Mouse (Mus musculus): ENCODE results near the gene Kmt2b. TPM values are rescaled to one million over a fixed set of nuclear protein-coding genes. Genes with fewer than 3 reads are reported as not detected.

Gene Kmt2b
- polyA plus RNA-seq, 1 experiment, result 14.4 TPM

GRCm38 (mm10) chr7:30604944-30605343 is 16.4 kb upstream of the Kmt2b start:
- H3K36me3 ChIP-seq (ENCODE audit: control insufficient read depth, insufficient read depth), result no peaks in the 10 kb centered on the region
- TF ChIP-seq MYOD1 (IDR thresholded peaks at IDR 0.05; ENCODE audit: control insufficient read depth, insufficient read length, low read depth) (no peak), MYOG (IDR thresholded peaks at IDR 0.05; ENCODE audit: control insufficient read depth, extremely low read depth, insufficient read length) (no peak), CEBPB (IDR thresholded peaks at IDR 0.05; ENCODE audit: low read depth) (no peak)

DNA sequence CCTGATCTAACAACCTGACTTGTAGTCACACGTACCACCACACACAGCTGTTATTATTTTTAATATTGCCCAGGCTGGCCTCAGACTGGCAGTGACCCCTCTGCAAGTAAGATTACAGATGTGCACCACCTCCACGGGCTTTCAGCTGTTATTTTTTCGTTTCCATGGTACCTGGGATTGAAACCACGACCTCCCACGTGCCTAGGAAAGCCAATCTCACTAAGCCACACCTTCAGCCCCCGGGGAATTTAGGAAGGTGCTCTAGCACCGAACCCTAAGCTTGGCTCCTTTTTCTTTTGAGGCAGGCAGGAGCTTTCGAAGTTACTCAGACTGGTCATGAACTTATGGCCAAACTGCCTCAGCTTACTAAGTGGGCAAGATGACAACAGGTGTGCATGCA is 15.9 kb upstream of the Kmt2b start:
- no peak for TF ChIP-seq MYOD1 (IDR thresholded peaks at IDR 0.05; ENCODE audit: control insufficient read depth, insufficient read length, low read depth)
- no peak for TF ChIP-seq USF1 (IDR thresholded peaks at IDR 0.05; ENCODE audit: low read depth)
- TF ChIP-seq CEBPB (IDR thresholded peaks at IDR 0.05; ENCODE audit: low read depth), result no peak
- TF ChIP-seq MAX (IDR thresholded peaks at IDR 0.05), result no peak
- no peak for TF ChIP-seq FOSL1 (IDR thresholded peaks at IDR 0.05; ENCODE audit: insufficient read depth, low read length, poor library complexity, severe bottlenecking)
- no peak for TF ChIP-seq MYOG (IDR thresholded peaks at IDR 0.05; ENCODE audit: control insufficient read depth, extremely low read depth, insufficient read length)
- no peak for TF ChIP-seq CTCF (IDR thresholded peaks at IDR 0.05; ENCODE audit: control insufficient read depth, insufficient read depth, insufficient read length)

More at GRCm38 (mm10) chr7:30604944-30605343, 16.4 kb upstream of the Kmt2b start:
- Histone ChIP-seq H3K79me3 (ENCODE audit: low read depth) (no peaks in the 10 kb centered on the region), H3K79me2 (ENCODE audit: control insufficient read depth, insufficient read depth) (no peaks in the 10 kb centered on the region), H3K4me3 (ENCODE audit: insufficient read depth, poor library complexity, severe bottlenecking) (no peak overlapping the region), H3ac (ENCODE audit: control insufficient read depth, insufficient read length, low read depth) (no peak overlapping the region), H3K27me3 (ENCODE audit: control insufficient read depth, insufficient read depth, insufficient read length) (peaks cover 5% of the 10 kb centered on the region)

DNA sequence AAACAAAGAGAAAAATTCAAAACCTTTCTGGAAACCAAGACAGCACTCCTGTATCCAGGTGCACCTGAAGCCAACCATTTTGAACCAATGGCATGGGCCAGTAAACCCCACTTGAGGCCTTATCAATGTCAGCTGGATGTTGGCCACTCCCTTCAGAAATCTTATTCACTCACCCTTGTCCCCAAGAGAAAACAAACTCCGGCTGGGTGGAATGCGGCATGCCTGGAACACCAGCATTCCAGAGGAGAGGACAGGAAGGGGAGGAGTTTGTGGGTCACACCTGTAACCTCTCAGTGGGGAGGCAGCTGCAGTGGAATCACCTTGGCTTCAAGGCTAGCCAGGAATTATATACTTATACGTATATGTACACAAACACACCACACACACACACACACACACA is 14.1 kb upstream of the Kmt2b start:
- Histone ChIP-seq H3K27me3 (ENCODE audit: control insufficient read depth, insufficient read depth, insufficient read length) (peaks cover 23% of the 10 kb centered on the region), H3K79me3 (ENCODE audit: low read depth) (no peaks in the 10 kb centered on the region), H3K36me3 (ENCODE audit: control insufficient read depth, insufficient read depth) (no peaks in the 10 kb centered on the region), H3K4me3 (ENCODE audit: insufficient read depth, poor library complexity, severe bottlenecking) (no peak overlapping the region), H3K79me2 (ENCODE audit: control insufficient read depth, insufficient read depth) (no peaks in the 10 kb centered on the region), H3ac (ENCODE audit: control insufficient read depth, insufficient read length, low read depth) (no peak overlapping the region)
- TF ChIP-seq MAX (IDR thresholded peaks at IDR 0.05), result no peak
- TF ChIP-seq CEBPB (IDR thresholded peaks at IDR 0.05; ENCODE audit: low read depth), result no peak
- no peak for TF ChIP-seq MYOG (IDR thresholded peaks at IDR 0.05; ENCODE audit: control insufficient read depth, extremely low read depth, insufficient read length)
- TF ChIP-seq FOSL1 (IDR thresholded peaks at IDR 0.05; ENCODE audit: insufficient read depth, low read length, poor library complexity, severe bottlenecking), result no peak
- TF ChIP-seq USF1 (IDR thresholded peaks at IDR 0.05; ENCODE audit: low read depth), result no peak
- no peak for TF ChIP-seq MYOD1 (IDR thresholded peaks at IDR 0.05; ENCODE audit: control insufficient read depth, insufficient read length, low read depth)
- no peak for TF ChIP-seq CTCF (IDR thresholded peaks at IDR 0.05; ENCODE audit: control insufficient read depth, insufficient read depth, insufficient read length)

More for the DNA sequence above, 15.9 kb upstream of the Kmt2b start:
- Histone ChIP-seq H3K36me3 (ENCODE audit: control insufficient read depth, insufficient read depth) (no peaks in the 10 kb centered on the region), H3ac (ENCODE audit: control insufficient read depth, insufficient read length, low read depth) (no peak overlapping the region), H3K27me3 (ENCODE audit: control insufficient read depth, insufficient read depth, insufficient read length) (peaks cover 8% of the 10 kb centered on the region), H3K4me3 (ENCODE audit: insufficient read depth, poor library complexity, severe bottlenecking) (no peak overlapping the region), H3K79me3 (ENCODE audit: low read depth) (no peaks in the 10 kb centered on the region), H3K79me2 (ENCODE audit: control insufficient read depth, insufficient read depth) (no peaks in the 10 kb centered on the region)

- no peaks in the 10 kb centered on the region for H3K79me3 ChIP-seq (ENCODE audit: low read depth)
- no peaks in the 10 kb centered on the region for H3K36me3 ChIP-seq (ENCODE audit: control insufficient read depth, insufficient read depth)
- no peak overlapping the region for H3ac ChIP-seq (ENCODE audit: control insufficient read depth, insufficient read length, low read depth)
- TF ChIP-seq USF1 (IDR thresholded peaks at IDR 0.05; ENCODE audit: low read depth) (no peak), FOSL1 (IDR thresholded peaks at IDR 0.05; ENCODE audit: insufficient read depth, low read length, poor library complexity, severe bottlenecking) (no peak), MYOG (IDR thresholded peaks at IDR 0.05; ENCODE audit: control insufficient read depth, extremely low read depth, insufficient read length) (no peak), CTCF (IDR thresholded peaks at IDR 0.05; ENCODE audit: control insufficient read depth, insufficient read depth, insufficient read length) (no peak), CEBPB (IDR thresholded peaks at IDR 0.05; ENCODE audit: low read depth) (no peak), MAX (IDR thresholded peaks at IDR 0.05) (no peak), MYOD1 (IDR thresholded peaks at IDR 0.05; ENCODE audit: control insufficient read depth, insufficient read length, low read depth) (no peak)
- no peak overlapping the region for H3K4me3 ChIP-seq (ENCODE audit: insufficient read depth, poor library complexity, severe bottlenecking)
- no peaks in the 10 kb centered on the region for H3K79me2 ChIP-seq (ENCODE audit: control insufficient read depth, insufficient read depth)
- peaks cover 34% of the 10 kb centered on the region for H3K27me3 ChIP-seq (ENCODE audit: control insufficient read depth, insufficient read depth, insufficient read length)
Measured at GRCm38 (mm10) chr7:30600651-30601050, 12.1 kb upstream of the Kmt2b start.

DNA sequence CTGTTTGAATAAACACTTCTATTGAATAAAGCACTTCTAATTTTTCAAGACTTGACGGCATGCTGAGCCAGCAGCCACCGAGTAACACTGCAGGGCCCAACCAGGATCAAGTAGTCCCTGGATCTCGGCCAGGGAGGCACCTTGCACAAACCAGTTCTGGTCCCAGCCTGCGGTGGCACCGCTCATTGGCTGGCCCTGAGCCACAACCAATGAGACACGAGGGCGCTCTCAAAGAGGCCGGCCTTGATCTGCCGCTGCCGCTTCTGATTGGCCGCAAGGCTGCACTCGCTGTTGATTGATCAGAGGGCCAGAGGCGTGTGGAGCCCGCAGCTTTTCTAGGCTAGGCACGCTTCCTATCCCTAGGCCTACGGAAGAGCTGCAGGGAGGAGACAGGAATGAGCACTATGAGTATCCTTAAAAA is 11.4 kb upstream of the Kmt2b start:
- H3K79me2 ChIP-seq (ENCODE audit: control insufficient read depth, insufficient read depth), result no peaks in the 10 kb centered on the region
- no peak overlapping the region for H3ac ChIP-seq (ENCODE audit: control insufficient read depth, insufficient read length, low read depth)
- peaks cover 41% of the 10 kb centered on the region for H3K27me3 ChIP-seq (ENCODE audit: control insufficient read depth, insufficient read depth, insufficient read length)
- no peak overlapping the region for H3K4me3 ChIP-seq (ENCODE audit: insufficient read depth, poor library complexity, severe bottlenecking)
- H3K79me3 ChIP-seq (ENCODE audit: low read depth), result no peaks in the 10 kb centered on the region
- no peak for TF ChIP-seq MYOD1 (IDR thresholded peaks at IDR 0.05; ENCODE audit: control insufficient read depth, insufficient read length, low read depth)
- no peak for TF ChIP-seq FOSL1 (IDR thresholded peaks at IDR 0.05; ENCODE audit: insufficient read depth, low read length, poor library complexity, severe bottlenecking)
- TF ChIP-seq MAX (IDR thresholded peaks at IDR 0.05), result no peak
- TF ChIP-seq MYOG (IDR thresholded peaks at IDR 0.05; ENCODE audit: control insufficient read depth, extremely low read depth, insufficient read length), result no peak
- TF ChIP-seq CTCF (IDR thresholded peaks at IDR 0.05; ENCODE audit: control insufficient read depth, insufficient read depth, insufficient read length), result no peak
- TF ChIP-seq CEBPB (IDR thresholded peaks at IDR 0.05; ENCODE audit: low read depth), result no peak
- TF ChIP-seq USF1 (IDR thresholded peaks at IDR 0.05; ENCODE audit: low read depth), result no peak
- H3K36me3 ChIP-seq (ENCODE audit: control insufficient read depth, insufficient read depth), result no peaks in the 10 kb centered on the region

GRCm38 (mm10) chr7:30598786-30599185 is 10.3 kb upstream of the Kmt2b start, which contains the start of gene Zbtb32:
Zbtb32 (minus strand) TSS chr7:30598909.
- no peaks in the 10 kb centered on the region for H3K79me3 ChIP-seq (ENCODE audit: low read depth)
- no peaks in the 10 kb centered on the region for H3K36me3 ChIP-seq (ENCODE audit: control insufficient read depth, insufficient read depth)
- H3ac ChIP-seq (ENCODE audit: control insufficient read depth, insufficient read length, low read depth), result no peak within 1 kb of the TSS
- H3K4me3 ChIP-seq (ENCODE audit: insufficient read depth, poor library complexity, severe bottlenecking), result no peak within 1 kb of the TSS
- no peaks in the 10 kb centered on the region for H3K79me2 ChIP-seq (ENCODE audit: control insufficient read depth, insufficient read depth)
- H3K27me3 ChIP-seq (ENCODE audit: control insufficient read depth, insufficient read depth, insufficient read length), result peaks cover 43% of the 10 kb centered on the region
- TF ChIP-seq MYOG (IDR thresholded peaks at IDR 0.05; ENCODE audit: control insufficient read depth, extremely low read depth, insufficient read length) (no peak), MYOD1 (IDR thresholded peaks at IDR 0.05; ENCODE audit: control insufficient read depth, insufficient read length, low read depth) (no peak), CTCF (IDR thresholded peaks at IDR 0.05; ENCODE audit: control insufficient read depth, insufficient read depth, insufficient read length) (no peak), USF1 (IDR thresholded peaks at IDR 0.05; ENCODE audit: low read depth) (no peak), FOSL1 (IDR thresholded peaks at IDR 0.05; ENCODE audit: insufficient read depth, low read length, poor library complexity, severe bottlenecking) (no peak), MAX (IDR thresholded peaks at IDR 0.05) (no peak), CEBPB (IDR thresholded peaks at IDR 0.05; ENCODE audit: low read depth) (no peak)

Data from C2C12 (cell line).